Mouse (Mus musculus): ENCODE results near the gene Gm5269. TPM values are rescaled to one million over a fixed set of nuclear protein-coding genes. Genes with fewer than 3 reads are reported as not detected.

Gm5269 gene
- polyA plus RNA-seq, 1 experiment from 2014 or later = 0.15 TPM

DNA sequence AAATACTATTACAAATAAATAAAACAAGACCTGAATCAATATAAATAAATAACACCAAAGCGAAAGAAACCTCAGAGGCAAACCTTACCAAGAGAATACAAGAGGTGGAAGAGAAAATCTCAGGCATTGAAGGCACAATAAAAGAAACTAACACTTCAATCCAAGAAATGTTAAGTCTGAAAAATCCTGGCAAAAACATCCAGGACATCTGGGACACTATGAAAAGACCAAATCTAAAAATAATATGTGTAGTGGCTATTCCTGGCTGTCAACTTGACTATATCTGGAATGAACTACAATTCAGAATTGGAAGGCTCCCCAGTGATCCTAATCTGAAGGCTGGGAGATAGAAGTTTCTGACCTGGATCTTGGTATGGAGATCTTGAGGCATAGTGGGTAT lies 44.6 kb downstream of the Gm5269 start:
- Histone ChIP-seq H3K27ac (ENCODE audit: low read length) (no peak overlapping the region), H3K4me3 (ENCODE audit: low read depth, low read length) (no peak overlapping the region), H3K4me2 (ENCODE audit: low read depth, low read length) (no peak overlapping the region), H3K9me3 (replicated peaks; ENCODE audit: control insufficient read depth, low read length) (no peaks in the 10 kb centered on the region), H3K36me3 (ENCODE audit: control insufficient read depth, insufficient read depth) (no peaks in the 10 kb centered on the region), H3K9ac (ENCODE audit: low read depth, low read length) (no peak overlapping the region), H3K4me1 (ENCODE audit: control insufficient read depth, low read depth, low read length) (no peaks in the 10 kb centered on the region), H3K27me3 (ENCODE audit: control insufficient read depth, insufficient read depth, low read depth, low read length) (no peaks in the 10 kb centered on the region)
- no peak for ATAC-seq (ENCODE audit: low read depth)
- WGBS (ENCODE audit: insufficient replicate concordance) = 69% methylated on average over 1 of the region's 1 CpGs

Other genes starting within 250 kb of the Gm5269 start
- gene Wdr75, start 95.1 kb downstream of the Gm5269 start, polyA plus RNA-seq (2015; fragmentation: Nextera tagmentation; extraction: Ambion mirVana) = 22.0 and 25.9 TPM in 2 replicates
- 178 and 179 TPM in 2 replicates for gene Slc40a1, start 36.2 kb upstream of the Gm5269 start, polyA plus RNA-seq (2015; fragmentation: Nextera tagmentation; extraction: Ambion mirVana)
- 0.04 and 0.11 TPM in 2 replicates for gene Dnah7b, start 176.0 kb upstream of the Gm5269 start, polyA plus RNA-seq (2015; fragmentation: Nextera tagmentation; extraction: Ambion mirVana)

Data from liver, embryonic 16.5 days (tissue).